Mouse (Mus musculus) lung, embryonic 14.5 days (tissue): ENCODE measurements at regions not wholly inside any gene's neighbourhood (a gene's known extent, or its start where the extent isn't known, plus 50 kb on each side); places are given as distances from the start of the nearest gene placed in this dataset.
A peak's percentile ranks its signal among the peaks of the same experiment; 100 is the strongest.

Experiments
- ATAC-seq: fragments of 200-750 bp; cut with Nextera tagmentation; 2 replicates; pipeline ENCODE4 v1.8.0; 2017; ENCODE audit warnings: mild to moderate bottlenecking, moderate TSS enrichment, moderate library complexity; ENCODE audit not compliant: insufficient read depth
- DNase-seq: peaks from one replicate; pipeline ENCODE4 v3.0.0-alpha.2; 2015
- H3K27ac ChIP-seq: fragments of 300-500 bp; sonication (generic); 2 replicates; pipeline ENCODE4 v1.5.1; 2014; ENCODE audit warnings: low read depth, mild to moderate bottlenecking, moderate library complexity
- H3K27me3 ChIP-seq: fragments of 300-500 bp; sonication (generic); 2 replicates; pipeline ENCODE4 v1.6.1; 2014; ENCODE audit warnings: low read length, control low read depth; ENCODE audit not compliant: insufficient read depth
- H3K36me3 ChIP-seq: fragments of 300-500 bp; sonication (generic); 2 replicates; pipeline ENCODE4 v1.6.1; 2014; ENCODE audit warnings: control low read depth; ENCODE audit not compliant: insufficient read depth
- H3K4me1 ChIP-seq: fragments of 300-500 bp; sonication (generic); 2 replicates; pipeline ENCODE4 v1.6.1; 2014; ENCODE audit warnings: antibody characterized with exemption, control low read depth; ENCODE audit not compliant: insufficient read depth
- H3K4me2 ChIP-seq: fragments of 300-500 bp; sonication (generic); 2 replicates; pipeline ENCODE4 v1.6.1; 2014; ENCODE audit warnings: mild to moderate bottlenecking
- H3K4me3 ChIP-seq: fragments of 300-500 bp; sonication (generic); 2 replicates; pipeline ENCODE4 v1.5.1; 2014; ENCODE audit warnings: low read depth, low read length
- H3K9ac ChIP-seq: fragments of 300-500 bp; sonication (generic); 2 replicates; pipeline ENCODE4 v1.6.1; 2014
- H3K9me3 ChIP-seq: fragments of 300-500 bp; sonication (generic); 2 replicates; pipeline ENCODE4 v1.6.1; 2016; ENCODE audit warnings: low read depth, low read length, control low read depth
- CTCF ChIP-seq: IDR thresholded peaks from 2 replicates; pipeline ENCODE4 v1.5.1; 2016; ENCODE audit warnings: antibody characterized with exemption, low read depth
- WGBS: fragments of 180-500 bp; shearing (Covaris S2); extraction: QIAGEN DNeasy Blood & Tissue Kit; methylation state at CpG from one replicate; pipeline ENCODE4 v1.1.7; 2014; 5-methylcytosine and 5-hydroxymethylcytosine counted together

DNA sequence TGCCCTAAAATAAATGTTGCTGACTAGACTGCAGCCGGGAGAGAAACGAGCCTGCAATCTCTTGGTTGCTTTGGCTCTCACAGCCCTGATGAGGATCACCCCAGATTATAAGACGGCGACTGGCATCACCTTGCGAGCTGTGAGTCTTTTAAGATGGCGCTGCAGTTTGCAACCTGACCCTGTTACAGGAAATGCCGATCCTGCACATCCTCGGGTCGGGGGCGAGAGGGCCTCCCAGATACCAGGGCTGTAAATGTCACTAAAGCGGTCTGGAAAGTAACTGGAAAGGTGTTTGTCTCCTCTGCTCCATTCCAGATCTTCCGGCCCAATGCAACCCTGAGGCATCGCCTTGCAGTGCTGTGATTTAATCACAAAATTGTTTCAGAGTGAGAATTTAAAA, 53.4 kb downstream of the Cartpt start:
- 27% methylated on average over 13 of the region's 13 CpGs for WGBS
- no peak for ATAC-seq
- no peak overlapping the region for H3K4me3 ChIP-seq

DNA sequence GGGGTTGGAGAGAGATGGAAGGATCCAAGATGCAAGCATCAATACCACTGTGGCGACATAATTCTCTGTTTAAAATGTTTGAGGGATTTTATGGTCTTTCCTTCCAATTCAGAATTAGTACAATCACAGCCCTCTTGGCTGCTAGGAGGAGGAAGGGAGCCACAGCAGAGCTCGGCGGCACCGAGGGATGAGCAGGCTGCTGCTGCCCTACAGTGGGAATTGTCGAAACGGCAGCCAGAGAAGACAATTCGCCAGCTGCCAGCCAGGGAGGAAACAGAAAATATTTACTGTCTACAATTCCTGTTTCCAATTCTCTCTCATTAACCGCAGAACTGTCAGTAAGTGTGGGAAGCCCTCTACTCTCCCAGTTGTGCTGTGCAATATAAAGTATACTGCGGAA, 58.3 kb downstream of the Cartpt start:
- WGBS = 22% methylated on average over 9 of the region's 9 CpGs
- H3K4me2 ChIP-seq = no peak overlapping the region
- ATAC-seq (peak; percentile 65), DNase-seq (peak; percentile 80)
- H3K9me3 ChIP-seq = no peaks in the 10 kb centered on the region
- H3K9ac ChIP-seq = no peak overlapping the region
- H3K27me3 ChIP-seq = no peaks in the 10 kb centered on the region
- no peaks in the 10 kb centered on the region for H3K4me1 ChIP-seq
- peak; percentile 68 for TF ChIP-seq CTCF
- H3K36me3 ChIP-seq = no peaks in the 10 kb centered on the region
- no peak overlapping the region for H3K27ac ChIP-seq
- H3K4me3 ChIP-seq = no peak overlapping the region

More for the DNA sequence above, 53.4 kb downstream of the Cartpt start:
- no peak overlapping the region for H3K9ac ChIP-seq
- H3K27ac ChIP-seq = no peak overlapping the region
- no peaks in the 10 kb centered on the region for H3K4me1 ChIP-seq
- H3K27me3 ChIP-seq = no peaks in the 10 kb centered on the region
- H3K9me3 ChIP-seq = no peaks in the 10 kb centered on the region
- H3K4me2 ChIP-seq = peak overlapping the region; percentile 20; the same call in 1 of the 2 replicates
- TF ChIP-seq CTCF = no peak
- H3K36me3 ChIP-seq = no peaks in the 10 kb centered on the region
- no peak for DNase-seq

DNA sequence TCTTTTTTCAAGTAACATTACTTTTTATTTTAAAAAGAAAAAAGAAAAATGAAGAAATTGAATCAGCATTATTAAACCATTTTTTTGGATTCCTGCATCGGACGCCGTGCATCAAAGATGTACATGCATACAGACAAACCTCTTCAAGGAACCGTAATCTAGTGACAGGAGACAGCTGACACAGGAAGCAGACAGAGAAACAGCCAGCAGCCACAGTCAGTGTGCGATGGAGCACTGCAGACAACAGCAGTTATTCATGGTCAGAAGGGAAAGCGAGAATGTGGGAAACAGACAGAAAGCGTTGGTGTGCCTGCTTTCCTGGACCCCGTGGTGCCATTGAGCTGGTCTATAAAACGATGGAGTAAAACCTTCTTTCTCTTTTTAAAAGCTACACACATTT, 61.4 kb downstream of the Cartpt start:
- no peak for TF ChIP-seq CTCF
- no peak for ATAC-seq
- Histone ChIP-seq H3K27me3 (no peaks in the 10 kb centered on the region), H3K4me2 (no peak overlapping the region), H3K9ac (no peak overlapping the region), H3K4me3 (no peak overlapping the region), H3K9me3 (no peaks in the 10 kb centered on the region), H3K4me1 (no peaks in the 10 kb centered on the region), H3K36me3 (no peaks in the 10 kb centered on the region), H3K27ac (no peak overlapping the region)
- DNase-seq = no peak
- 41% methylated on average over 9 of the region's 9 CpGs for WGBS

DNA sequence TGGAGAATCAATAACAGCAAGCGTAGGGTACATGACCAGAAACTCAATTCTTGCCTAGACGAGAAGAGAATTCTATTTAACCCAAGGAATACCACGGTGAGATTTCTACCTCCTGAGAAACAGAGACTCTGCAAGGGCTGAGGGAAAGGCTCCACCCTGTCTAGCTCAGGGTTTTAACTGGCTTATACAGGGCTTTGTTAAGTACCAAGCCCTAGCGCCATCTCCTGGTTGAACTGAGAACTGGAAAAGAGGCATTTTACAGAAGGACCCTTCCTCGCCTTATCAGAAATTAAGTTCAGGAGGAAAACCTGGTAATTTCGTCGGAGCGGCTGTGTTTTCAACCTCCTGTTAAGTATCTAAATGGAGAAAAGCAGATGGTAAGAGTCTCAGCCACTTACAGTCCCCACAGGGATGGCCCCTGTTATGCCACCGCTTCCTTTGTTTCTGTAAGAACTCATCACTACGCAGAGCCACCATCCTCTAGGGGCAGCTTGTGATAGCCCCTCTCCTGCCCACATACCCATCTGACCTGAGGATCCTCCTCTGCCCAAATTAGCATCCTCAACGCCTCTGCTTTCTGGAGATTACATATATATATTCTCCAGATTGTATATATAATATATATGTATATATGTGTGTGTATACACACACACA, 63.0 kb downstream of the Cartpt start:
- Histone ChIP-seq H3K36me3 (no peaks in the 10 kb centered on the region), H3K9ac (no peak overlapping the region), H3K4me2 (no peak overlapping the region), H3K27me3 (no peaks in the 10 kb centered on the region), H3K27ac (no peak overlapping the region), H3K4me1 (no peaks in the 10 kb centered on the region), H3K9me3 (no peaks in the 10 kb centered on the region), H3K4me3 (no peak overlapping the region)
- WGBS = 34% methylated on average over 11 of the region's 11 CpGs
- ATAC-seq (peak; percentile 77; the same call in 1 of the 2 replicates), DNase-seq (peak; percentile 94)
- TF ChIP-seq CTCF = peak; percentile 82

DNA sequence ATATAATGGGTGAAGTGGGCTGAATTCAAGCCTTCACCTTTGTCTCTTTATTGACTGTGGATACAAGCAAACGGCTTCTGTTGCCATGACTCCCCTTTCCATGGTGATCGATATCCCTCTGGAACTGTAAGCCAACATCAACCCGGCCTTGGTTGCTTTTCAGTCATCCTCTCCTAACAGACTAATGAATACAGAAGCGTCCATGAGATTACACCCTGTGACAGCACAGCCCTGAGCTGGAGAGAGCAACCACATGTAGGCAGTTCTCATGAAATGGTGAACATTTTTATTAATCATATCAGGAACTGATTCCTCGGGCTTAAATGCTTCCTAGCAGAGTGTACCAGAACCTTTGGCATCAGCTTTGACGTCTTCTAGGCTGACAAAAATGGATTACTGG, 63.7 kb downstream of the Cartpt start:
- 72% methylated on average over 6 of the region's 6 CpGs for WGBS
- Histone ChIP-seq H3K9me3 (no peaks in the 10 kb centered on the region), H3K4me3 (no peak overlapping the region), H3K27me3 (no peaks in the 10 kb centered on the region), H3K27ac (no peak overlapping the region), H3K4me1 (no peaks in the 10 kb centered on the region), H3K36me3 (no peaks in the 10 kb centered on the region), H3K9ac (no peak overlapping the region), H3K4me2 (no peak overlapping the region)
- TF ChIP-seq CTCF = no peak
- DNase-seq = no peak
- no peak for ATAC-seq

DNA sequence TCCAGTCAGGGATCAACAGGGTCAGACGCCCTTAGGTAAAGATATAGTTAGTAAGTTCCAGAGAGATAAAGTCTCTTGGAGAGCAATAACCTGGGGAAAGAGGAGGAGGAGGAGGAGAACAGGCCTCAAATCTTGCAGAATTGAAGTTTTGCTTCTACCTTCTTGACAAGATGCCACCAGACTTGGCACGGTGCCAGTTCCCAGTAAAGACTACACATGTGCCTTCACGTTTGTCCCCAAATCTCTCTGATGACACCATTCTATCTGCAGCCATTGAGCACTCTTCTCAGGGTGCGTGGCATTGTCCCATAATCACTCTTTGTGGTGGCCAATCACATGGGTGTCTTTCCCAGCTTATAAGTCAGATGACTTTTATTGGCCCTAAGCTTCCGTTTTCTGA, 64.3 kb downstream of the Cartpt start:
- no peaks in the 10 kb centered on the region for H3K36me3 ChIP-seq
- TF ChIP-seq CTCF = no peak
- no peaks in the 10 kb centered on the region for H3K9me3 ChIP-seq
- no peak overlapping the region for H3K9ac ChIP-seq
- DNase-seq (no peak), ATAC-seq (no peak)
- H3K4me1 ChIP-seq = no peaks in the 10 kb centered on the region
- no peak overlapping the region for H3K4me2 ChIP-seq
- no peak overlapping the region for H3K27ac ChIP-seq
- WGBS = 74% methylated on average over 5 of the region's 5 CpGs
- H3K4me3 ChIP-seq = no peak overlapping the region
- H3K27me3 ChIP-seq = no peaks in the 10 kb centered on the region

DNA sequence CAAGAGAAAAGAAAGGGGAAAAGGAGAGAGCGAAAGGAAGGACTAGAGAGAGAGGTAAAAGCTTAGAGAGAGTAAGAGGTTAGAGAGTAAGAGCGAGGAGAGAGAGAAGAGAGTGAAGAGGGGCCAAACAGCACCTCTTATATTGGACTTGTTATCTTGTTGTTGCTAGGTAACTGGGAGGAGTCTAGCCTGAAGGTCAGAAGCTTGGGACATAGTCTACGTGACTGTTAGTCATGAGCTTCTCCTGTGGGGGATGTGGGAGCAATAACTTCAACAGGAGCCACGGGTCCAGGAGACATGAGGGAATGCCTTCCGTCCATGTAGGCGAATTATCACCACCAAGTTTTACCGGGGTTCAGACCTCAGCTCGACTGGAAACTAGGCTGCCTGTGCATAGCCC, 65.4 kb downstream of the Cartpt start:
- no peak for TF ChIP-seq CTCF
- H3K36me3 ChIP-seq = no peaks in the 10 kb centered on the region
- H3K27me3 ChIP-seq = no peaks in the 10 kb centered on the region
- H3K4me2 ChIP-seq = no peak overlapping the region
- ATAC-seq = no peak
- H3K9ac ChIP-seq = no peak overlapping the region
- no peak overlapping the region for H3K27ac ChIP-seq
- no peak overlapping the region for H3K4me3 ChIP-seq
- DNase-seq = no peak
- no peaks in the 10 kb centered on the region for H3K4me1 ChIP-seq
- no peaks in the 10 kb centered on the region for H3K9me3 ChIP-seq
- WGBS = 78% methylated on average over 8 of the region's 8 CpGs
